Mouse (Mus musculus) forebrain, embryonic 13.5 days (tissue): Measurements from ENCODE around the gene March1. TPM values are rescaled to one million over a fixed set of nuclear protein-coding genes. Genes with fewer than 3 reads are reported as not detected.
A peak's percentile ranks its signal among the peaks of the same experiment; 100 is the strongest.

ENCODE experiments used
- ATAC-seq: fragments of 200-750 bp; cut with Nextera tagmentation; 2 replicates; pipeline ENCODE4 v1.8.0; 2017
- H3K27ac ChIP-seq: fragments of 300-500 bp; sonication (generic); 2 replicates; pipeline ENCODE4 v1.5.1; 2015; ENCODE audit warnings: inconsistent platforms, mild to moderate bottlenecking, moderate library complexity
- H3K27me3 ChIP-seq: fragments of 300-500 bp; sonication (generic); 2 replicates; pipeline ENCODE4 v1.6.1; 2015; ENCODE audit warnings: mild to moderate bottlenecking, inconsistent platforms
- H3K36me3 ChIP-seq: fragments of 300-500 bp; sonication (generic); 2 replicates; pipeline ENCODE4 v1.6.1; 2015; ENCODE audit warnings: mild to moderate bottlenecking, inconsistent platforms; ENCODE audit not compliant: poor library complexity, severe bottlenecking
- H3K4me1 ChIP-seq: fragments of 300-500 bp; sonication (generic); 2 replicates; pipeline ENCODE4 v1.6.1; 2015; ENCODE audit warnings: inconsistent platforms
- H3K4me2 ChIP-seq: fragments of 300-500 bp; sonication (generic); 2 replicates; pipeline ENCODE4 v1.6.1; 2015; ENCODE audit warnings: inconsistent platforms, mild to moderate bottlenecking, moderate library complexity
- H3K4me3 ChIP-seq: fragments of 300-500 bp; sonication (generic); 2 replicates; pipeline ENCODE4 v1.5.1; 2015; ENCODE audit warnings: mild to moderate bottlenecking, inconsistent platforms
- H3K9ac ChIP-seq: fragments of 300-500 bp; sonication (generic); 2 replicates; pipeline ENCODE4 v1.6.1; 2015; ENCODE audit warnings: mild to moderate bottlenecking, inconsistent platforms
- H3K9me3 ChIP-seq: fragments of 300-500 bp; sonication (generic); replicated peaks from 2 replicates; pipeline ENCODE4 v1.6.1; 2016; ENCODE audit warnings: inconsistent platforms
- WGBS: fragments of 180-500 bp; shearing (Covaris S2); methylation state at CpG from one replicate; pipeline ENCODE4 v1.1.7; 2015; 5-methylcytosine and 5-hydroxymethylcytosine counted together
- polyA plus RNA-seq: library from polyadenylated mRNA; unstranded; fragments of >200 nt; fragmentation: Nextera tagmentation; extraction: Ambion mirVana; gene quantifications from 2 replicates; pipeline ENCODE4 v1.2.1, GENCODE M21; 2015

Gene March1
- polyA plus RNA-seq, 1 experiment from 2014 or later: 12.4 TPM

DNA sequence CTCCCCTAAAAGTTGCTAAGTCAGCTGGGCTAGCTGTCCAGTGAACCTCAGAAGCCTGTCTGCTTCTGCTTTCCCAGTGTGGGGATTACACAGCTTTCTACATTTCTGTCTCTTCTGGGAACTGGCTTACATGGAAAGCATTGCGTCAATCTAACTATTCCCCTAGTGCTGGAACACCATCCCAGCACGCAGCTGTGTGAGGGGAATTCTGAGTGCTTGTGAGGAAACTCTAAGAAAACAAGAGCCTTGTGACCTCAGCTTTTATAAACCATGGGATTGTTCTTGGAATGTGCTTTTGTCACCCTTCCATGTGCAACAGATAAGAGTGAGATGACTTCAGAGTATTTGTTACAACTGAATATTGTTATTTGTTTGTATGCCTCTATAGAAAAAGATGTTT lies 876.8 kb downstream of the March1 start:
- no peaks in the 10 kb centered on the region for H3K9me3 ChIP-seq
- H3K4me2 ChIP-seq: no peak overlapping the region
- WGBS: 70% methylated on average over 2 of the region's 2 CpGs
- no peaks in the 10 kb centered on the region for H3K27me3 ChIP-seq
- H3K27ac ChIP-seq: no peak overlapping the region
- H3K4me3 ChIP-seq: no peak overlapping the region
- no peak overlapping the region for H3K9ac ChIP-seq
- no peaks in the 10 kb centered on the region for H3K36me3 ChIP-seq
- no peaks in the 10 kb centered on the region for H3K4me1 ChIP-seq
- ATAC-seq: no peak

DNA sequence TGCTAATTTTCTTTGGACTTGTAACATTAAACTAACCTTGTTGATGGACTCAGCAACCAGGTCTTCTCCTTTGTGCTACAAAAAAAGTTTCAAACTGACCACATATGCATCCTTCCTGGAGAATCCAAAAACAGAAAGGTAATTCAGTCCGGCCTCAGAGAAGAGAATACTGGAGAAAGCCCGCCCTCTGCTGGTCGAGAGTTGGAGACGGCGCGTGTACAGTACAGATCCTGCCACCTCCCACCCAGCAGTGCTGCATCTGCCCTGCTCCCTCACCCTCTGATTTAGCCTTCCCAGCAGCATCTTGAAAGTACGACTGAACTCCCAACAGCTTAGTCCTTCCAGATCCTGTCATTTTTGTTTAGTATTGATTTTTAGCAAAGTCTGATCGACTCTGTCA lies 878.0 kb downstream of the March1 start:
- Histone ChIP-seq H3K4me3 (no peak overlapping the region), H3K9me3 (no peaks in the 10 kb centered on the region), H3K4me2 (no peak overlapping the region), H3K36me3 (no peaks in the 10 kb centered on the region), H3K4me1 (no peaks in the 10 kb centered on the region), H3K27me3 (no peaks in the 10 kb centered on the region), H3K9ac (no peak overlapping the region), H3K27ac (no peak overlapping the region)
- peak; percentile 92 for ATAC-seq
- 10% methylated on average over 8 of the region's 8 CpGs for WGBS

DNA sequence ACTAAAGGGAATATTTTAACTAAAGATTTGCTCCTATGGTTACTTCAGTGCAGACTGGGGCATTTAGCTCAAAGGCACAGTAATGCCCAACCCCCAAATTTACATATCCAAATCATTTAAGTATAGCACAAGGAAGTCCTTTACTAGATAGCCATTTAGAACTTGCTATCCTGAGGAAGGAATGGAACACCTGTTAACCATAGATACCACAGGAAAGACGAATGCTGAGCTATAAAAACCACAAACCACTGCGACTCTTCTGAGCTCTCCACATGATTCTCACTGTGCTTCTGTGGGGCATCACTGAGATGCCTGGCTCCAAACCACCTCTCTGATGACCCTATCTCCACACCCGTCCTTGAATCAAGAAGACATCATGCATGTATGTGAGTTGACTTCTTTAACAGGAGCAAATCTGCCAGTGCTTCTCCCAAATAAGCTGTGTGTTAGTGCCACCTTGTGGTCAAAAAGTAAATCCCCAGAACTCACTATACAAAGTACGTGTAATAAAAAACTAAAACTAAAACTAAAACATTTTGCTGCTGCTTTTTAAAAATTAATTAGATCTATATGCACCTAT lies 879.4 kb downstream of the March1 start:
- H3K4me3 ChIP-seq: no peak overlapping the region
- 41% methylated on average over 4 of the region's 4 CpGs for WGBS
- H3K4me1 ChIP-seq: no peaks in the 10 kb centered on the region
- H3K4me2 ChIP-seq: no peak overlapping the region
- no peak overlapping the region for H3K27ac ChIP-seq
- no peak overlapping the region for H3K9ac ChIP-seq
- ATAC-seq: peak; percentile 31; the same call in 1 of the 2 replicates
- H3K27me3 ChIP-seq: no peaks in the 10 kb centered on the region
- H3K36me3 ChIP-seq: no peaks in the 10 kb centered on the region
- no peaks in the 10 kb centered on the region for H3K9me3 ChIP-seq

- Histone ChIP-seq H3K9ac (no peak overlapping the region), H3K9me3 (no peaks in the 10 kb centered on the region), H3K4me1 (no peaks in the 10 kb centered on the region), H3K4me3 (no peak overlapping the region), H3K4me2 (no peak overlapping the region), H3K27ac (no peak overlapping the region), H3K27me3 (no peaks in the 10 kb centered on the region), H3K36me3 (no peaks in the 10 kb centered on the region)
- 79% methylated on average over 2 of the region's 2 CpGs for WGBS
- no peak for ATAC-seq
These were observed 885.7 kb downstream of the March1 start for GRCm38 (mm10) chr8:66503381-66503780.

- H3K27ac ChIP-seq: no peak within 1 kb of the TSS
- H3K36me3 ChIP-seq: no peaks in the 10 kb centered on the region
- 95% methylated on average over 22 of the region's 22 CpGs for WGBS
- ATAC-seq: no peak
- no peaks in the 10 kb centered on the region for H3K27me3 ChIP-seq
- H3K9me3 ChIP-seq: no peaks in the 10 kb centered on the region
- H3K9ac ChIP-seq: no peak within 1 kb of the TSS
- no peak within 1 kb of the TSS for H3K4me3 ChIP-seq
- no peak within 1 kb of the TSS for H3K4me2 ChIP-seq
- no peaks in the 10 kb centered on the region for H3K4me1 ChIP-seq
These were observed 893.8 kb downstream of the March1 start, which contains the start of gene Tktl2 for GRCm38 (mm10) chr8:66511537-66511936. Gene Tktl2, plus strand, starts transcription at chr8:66511756.

DNA sequence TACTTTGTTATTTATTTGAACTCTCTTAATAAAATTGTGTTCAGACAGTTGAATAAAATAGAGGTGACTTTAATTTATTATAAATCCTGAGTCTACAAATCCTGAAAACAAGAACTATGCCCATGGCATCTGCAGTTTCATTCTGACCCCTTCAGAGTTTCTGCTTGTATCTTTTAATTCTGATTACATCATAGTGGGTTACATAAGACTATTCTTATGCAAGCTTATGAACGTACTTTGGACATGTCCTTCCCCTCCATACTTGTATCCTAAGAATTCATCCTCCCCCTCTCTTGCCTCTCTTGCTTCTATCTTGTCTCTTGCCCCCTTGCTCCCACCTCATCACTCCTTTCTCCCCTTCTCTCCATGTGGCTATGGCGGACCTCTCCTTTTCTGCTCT lies 901.4 kb downstream of the March1 start:
- Histone ChIP-seq H3K9ac (no peak overlapping the region), H3K4me2 (no peak overlapping the region), H3K4me3 (no peak overlapping the region), H3K9me3 (no peaks in the 10 kb centered on the region), H3K27me3 (no peaks in the 10 kb centered on the region), H3K27ac (no peak overlapping the region), H3K36me3 (no peaks in the 10 kb centered on the region), H3K4me1 (no peaks in the 10 kb centered on the region)
- ATAC-seq: no peak
- 78% methylated on average over 2 of the region's 2 CpGs for WGBS

- H3K36me3 ChIP-seq: no peaks in the 10 kb centered on the region
- no peaks in the 10 kb centered on the region for H3K27me3 ChIP-seq
- H3K4me3 ChIP-seq: no peak overlapping the region
- H3K9ac ChIP-seq: no peak overlapping the region
- no peak overlapping the region for H3K27ac ChIP-seq
- H3K9me3 ChIP-seq: no peaks in the 10 kb centered on the region
- H3K4me1 ChIP-seq: no peaks in the 10 kb centered on the region
- no peak overlapping the region for H3K4me2 ChIP-seq
- no peak for ATAC-seq
These were observed 902.9 kb downstream of the March1 start for GRCm38 (mm10) chr8:66520576-66520975.
